Mouse (Mus musculus): ENCODE results near the gene Actb.

- no peak for TF ChIP-seq CTCF (IDR thresholded peaks at IDR 0.05)
- no peak for TF ChIP-seq EP300 (IDR thresholded peaks at IDR 0.05)
Observed at GRCm38 (mm10) chr5:142931241-142931745, 24.7 kb upstream of the Actb start.

Data from lung, postnatal 0 days (tissue).